Mouse (Mus musculus) C2C12 (cell line): ENCODE data around the gene Slc38a1.

Source experiments
- CTCF ChIP-seq: IDR thresholded peaks from one replicate; pipeline ENCODE4 v1.5.1; 2011; ENCODE audit not compliant: control insufficient read depth, insufficient read depth, insufficient read length
- MAX ChIP-seq: IDR thresholded peaks from one replicate; pipeline ENCODE4 v1.6.1; 2011; ENCODE audit warnings: mild to moderate bottlenecking, control low read depth
- USF1 ChIP-seq: IDR thresholded peaks from one replicate; pipeline ENCODE4 v1.6.1; 2011; ENCODE audit warnings: low read depth, mild to moderate bottlenecking, control low read depth, moderate library complexity

- TF ChIP-seq CTCF (no peak), USF1 (no peak), MAX (no peak)
Observed at GRCm38 (mm10) chr15:96674089-96674488, 31.4 kb upstream of the Slc38a1 start.
